Mouse (Mus musculus) kidney, adult 2 months (tissue): ENCODE results near the gene Olfr1232.

ENCODE experiments used
- CTCF ChIP-seq: fragments of 200-500 bp; conservative IDR thresholded peaks from 2 replicates; pipeline ENCODE4 v1.5.1; 2011; ENCODE audit warnings: low read depth, mild to moderate bottlenecking, control low read depth, low read length, moderate library complexity, mixed read lengths; ENCODE audit not compliant: insufficient read depth, insufficient read length
- POLR2A ChIP-seq: fragments of 200-500 bp; IDR thresholded peaks from one replicate; pipeline ENCODE4 v1.6.1; 2011; ENCODE audit warnings: low read depth, low read length, control low read depth

DNA sequence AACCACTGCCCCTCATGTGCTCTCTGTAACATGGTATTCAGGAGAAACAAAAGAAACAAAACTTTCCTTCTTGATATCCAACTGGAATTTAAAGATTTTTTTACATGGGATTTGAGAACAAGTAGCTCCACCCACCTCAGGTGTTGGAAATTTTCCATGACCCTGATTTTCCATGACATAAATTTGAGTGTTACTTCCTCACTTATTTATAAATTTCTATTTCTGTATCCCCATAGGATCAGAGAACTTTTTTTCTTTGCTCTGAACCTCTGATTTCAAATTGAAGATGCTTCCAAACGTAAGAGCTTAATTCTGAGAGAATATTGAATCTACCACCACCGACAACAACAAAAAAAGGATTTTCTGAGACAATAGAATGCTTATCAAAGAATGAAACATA, 41.6 kb downstream of the Olfr1232 start, which contains the start of gene Olfr1229:
- TF ChIP-seq CTCF (no peak), POLR2A (no peak)
